In genomic region chr11:109610046-109610794, GRCm38 (mm10) we compare ENCODE assay signal across 8 mouse cellular contexts. TPM values are rescaled to one million over a fixed set of nuclear protein-coding genes. Genes with fewer than 3 reads are reported as not detected.
DNase-seq lines count a peak whose midpoint lies in the region; ATAC-seq and TF ChIP-seq lines count a peak whose summit lies in the region.

No protein-coding gene starts in this region.

- TF ChIP-seq CTCF in hindbrain, postnatal 0 days (IDR thresholded peaks at IDR 0.05; ENCODE audit: low read depth) = no peak
- TF ChIP-seq CTCF in liver, postnatal 0 days (IDR thresholded peaks at IDR 0.05; ENCODE audit: low read depth) = no peak

- peaks cover 25% of the 10 kb centered on the region for H3K4me1 ChIP-seq in lung, embryonic 15.5 days
- peaks cover 27% of the 10 kb centered on the region for H3K4me1 ChIP-seq in embryonic facial prominence, embryonic 10.5 days
- H3K4me1 ChIP-seq in hindbrain, postnatal 0 days (ENCODE audit: insufficient read depth, low read length) = no peaks in the 10 kb centered on the region; the same call in 1 of the 2 replicates
- H3K4me1 ChIP-seq in liver, postnatal 0 days (ENCODE audit: insufficient read depth) = peaks cover 24% of the 10 kb centered on the region

- peak overlapping the region; percentile 63 for H3K4me3 ChIP-seq in lung, embryonic 15.5 days
- peak overlapping the region; percentile 85 for H3K4me3 ChIP-seq in embryonic facial prominence, embryonic 10.5 days
- peak overlapping the region; percentile 79 for H3K4me3 ChIP-seq in hindbrain, postnatal 0 days (ENCODE audit: low read length)
- peak overlapping the region; percentile 87 for H3K4me3 ChIP-seq in liver, postnatal 0 days (ENCODE audit: low read depth, low read length)

- peak overlapping the region; percentile 64 for H3K9ac ChIP-seq in lung, embryonic 15.5 days
- H3K9ac ChIP-seq in hindbrain, postnatal 0 days (replicated peaks; ENCODE audit: low read length) = peak overlapping the region; percentile 86
- H3K9ac ChIP-seq in liver, postnatal 0 days (replicated peaks) = peak overlapping the region; percentile 87

- no peaks in the 10 kb centered on the region for H3K36me3 ChIP-seq in lung, embryonic 15.5 days
- H3K36me3 ChIP-seq in embryonic facial prominence, embryonic 10.5 days (replicated peaks) = no peaks in the 10 kb centered on the region
- no peaks in the 10 kb centered on the region for H3K36me3 ChIP-seq in hindbrain, postnatal 0 days (ENCODE audit: insufficient read depth, low read length)
- 0 out of 2 replicates have a peak, but pooled peaks cover 5% of the 10 kb centered on the region for H3K36me3 ChIP-seq in liver, postnatal 0 days (replicated peaks; ENCODE audit: insufficient read depth, low read length)

- peak overlapping the region; percentile 80 for H3K4me2 ChIP-seq in lung, embryonic 15.5 days
- H3K4me2 ChIP-seq in hindbrain, postnatal 0 days (ENCODE audit: low read depth, low read length) = peak overlapping the region; percentile 83
- H3K4me2 ChIP-seq in liver, postnatal 0 days (ENCODE audit: low read depth, low read length) = peak overlapping the region; percentile 93

- TF ChIP-seq EP300 in liver, postnatal 0 days (IDR thresholded peaks at IDR 0.05; ENCODE audit: low read depth) = no peak

- H3K27me3 ChIP-seq in lung, embryonic 15.5 days = no peaks in the 10 kb centered on the region
- peaks cover 7% of the 10 kb centered on the region; the same call in 1 of the 2 replicates for H3K27me3 ChIP-seq in embryonic facial prominence, embryonic 10.5 days (replicated peaks; ENCODE audit: low read depth, poor library complexity, severe bottlenecking)
- no peaks in the 10 kb centered on the region for H3K27me3 ChIP-seq in hindbrain, postnatal 0 days (ENCODE audit: insufficient read depth, low read length)
- H3K27me3 ChIP-seq in liver, postnatal 0 days (ENCODE audit: insufficient read depth, low read length) = no peaks in the 10 kb centered on the region

- ATAC-seq in lung, embryonic 15.5 days (ENCODE audit: borderline replicate concordance, extremely low read depth, low FRiP score, low TSS enrichment) = no peak
- no peak for ATAC-seq in hindbrain, postnatal 0 days
- no peak for ATAC-seq in liver, postnatal 0 days

- H3K9me3 ChIP-seq in lung, embryonic 15.5 days = no peaks in the 10 kb centered on the region
- no peaks in the 10 kb centered on the region for H3K9me3 ChIP-seq in embryonic facial prominence, embryonic 10.5 days
- no peaks in the 10 kb centered on the region for H3K9me3 ChIP-seq in hindbrain, postnatal 0 days (ENCODE audit: low read length)
- no peaks in the 10 kb centered on the region for H3K9me3 ChIP-seq in liver, postnatal 0 days (ENCODE audit: low read length)

- DNase-seq in lung, postnatal 10 days = no peak
- DNase-seq in embryonic facial prominence, embryonic 10.5 days (ENCODE audit: low spot score) = peak; percentile 33
- no peak for DNase-seq in hindbrain, postnatal 0 days (ENCODE audit: low spot score)
- DNase-seq in liver, postnatal 0 days = no peak
- DNase-seq in ovary, adult 18-20 months (ENCODE audit: low spot score) = no peak
- no peak for DNase-seq in natural killer cell, adult 2 months (ENCODE audit: low spot score in 2 of 2)
- no peak for DNase-seq in cerebellum, adult 9-10 months

- 13% methylated on average over 9 of the region's 9 CpGs for WGBS in lung, embryonic 15.5 days
- WGBS in embryonic facial prominence, embryonic 10.5 days = 12% methylated on average over 9 of the region's 9 CpGs
- WGBS in hindbrain, postnatal 0 days = 16% methylated on average over 9 of the region's 9 CpGs
- 25% methylated on average over 9 of the region's 9 CpGs for WGBS in liver, postnatal 0 days (ENCODE audit: insufficient replicate concordance)

- peak overlapping the region; percentile 87 for H3K27ac ChIP-seq in lung, embryonic 15.5 days
- H3K27ac ChIP-seq in embryonic facial prominence, embryonic 10.5 days (replicated peaks) = peak overlapping the region; percentile 93
- peak overlapping the region; percentile 87; the same call in 1 of the 2 replicates for H3K27ac ChIP-seq in hindbrain, postnatal 0 days
- H3K27ac ChIP-seq in liver, postnatal 0 days (ENCODE audit: low read depth) = peak overlapping the region; percentile 95

RNA-seq across cellular contexts. Expression of gene Wipi1, which starts 1.5 kb away (rescaled TPM):
- polyA plus RNA-seq in lung, embryonic 15.5 days (2015; fragmentation: Nextera tagmentation; extraction: Ambion mirVana) = 42.1 and 44.6 TPM in 2 replicates
- polyA plus RNA-seq in embryonic facial prominence, embryonic 10.5 days (2016; fragmentation: Nextera tagmentation; extraction: Ambion mirVana) = 20.7 and 25.3 TPM in 2 replicates
- total RNA-seq in hindbrain, postnatal 0 days (2014; rRNA removed) = 14.6 and 23.3 TPM in 2 replicates
- polyA plus RNA-seq in hindbrain, postnatal 0 days (2015; fragmentation: Nextera tagmentation; extraction: Ambion mirVana) = 21.0 and 23.5 TPM in 2 replicates
- polyA plus RNA-seq in liver, postnatal 0 days (2015; fragmentation: Nextera tagmentation; extraction: Ambion mirVana) = 17.6 TPM in 2 replicates

RNA-seq across cellular contexts. Expression of gene Prkar1a, which starts 39.0 kb away (rescaled TPM):
- 388 and 400 TPM in 2 replicates for polyA plus RNA-seq in lung, embryonic 15.5 days (2015; fragmentation: Nextera tagmentation; extraction: Ambion mirVana)
- polyA plus RNA-seq in embryonic facial prominence, embryonic 10.5 days (2016; fragmentation: Nextera tagmentation; extraction: Ambion mirVana) = 328 and 349 TPM in 2 replicates
- 190 and 198 TPM in 2 replicates for total RNA-seq in hindbrain, postnatal 0 days (2014; rRNA removed)
- polyA plus RNA-seq in hindbrain, postnatal 0 days (2015; fragmentation: Nextera tagmentation; extraction: Ambion mirVana) = 425 and 435 TPM in 2 replicates
- 118 and 124 TPM in 2 replicates for polyA plus RNA-seq in liver, postnatal 0 days (2015; fragmentation: Nextera tagmentation; extraction: Ambion mirVana)
